Mouse (Mus musculus) urinary bladder, postnatal 4 days (tissue): ENCODE data around the gene Vmn1r185.
"Not testable (repeated sequence)": the region's sequence is repeated elsewhere in the genome, so short reads cannot be mapped to it uniquely, and the experiment has no call there.

ENCODE experiments used
- DNase-seq, 2 experiments: peaks; one replicate each; pipeline ENCODE4 v3.0.0; 2021 to 2022; ENCODE audit warnings: low spot score in 2 of 2

The Vmn1r185 gene

DNA sequence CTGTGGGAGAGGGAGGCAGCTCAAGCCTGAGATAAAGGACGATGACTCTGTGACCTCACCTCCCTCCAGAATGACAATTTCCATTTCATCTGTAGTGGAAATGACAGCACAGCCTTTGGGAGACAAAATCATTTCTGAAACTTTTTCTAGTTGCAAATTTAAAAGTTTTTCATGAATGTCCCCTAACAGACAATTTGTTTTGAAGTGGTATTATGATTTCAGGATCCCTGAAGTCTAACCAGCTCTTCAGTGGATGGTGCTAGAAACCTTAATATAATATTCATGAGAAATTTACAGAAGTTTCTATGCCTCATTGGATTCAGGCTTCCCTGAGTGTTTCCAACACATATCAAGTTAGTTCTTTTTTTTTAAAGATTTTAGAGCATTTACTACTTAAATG lies at the start of gene Vmn1r185:
Vmn1r185 (minus strand) TSS at position 101 of the 400 bp plus-strand sequence.
- not testable (repeated sequence) for DNase-seq

GRCm38 (mm10) chr7:26667466-26667865 lies 49.2 kb upstream of the Vmn1r185 start:
- not testable (repeated sequence) for DNase-seq

- no peak for DNase-seq
These were observed 47.7 kb upstream of the Vmn1r185 start for GRCm38 (mm10) chr7:26666011-26666410.

DNA sequence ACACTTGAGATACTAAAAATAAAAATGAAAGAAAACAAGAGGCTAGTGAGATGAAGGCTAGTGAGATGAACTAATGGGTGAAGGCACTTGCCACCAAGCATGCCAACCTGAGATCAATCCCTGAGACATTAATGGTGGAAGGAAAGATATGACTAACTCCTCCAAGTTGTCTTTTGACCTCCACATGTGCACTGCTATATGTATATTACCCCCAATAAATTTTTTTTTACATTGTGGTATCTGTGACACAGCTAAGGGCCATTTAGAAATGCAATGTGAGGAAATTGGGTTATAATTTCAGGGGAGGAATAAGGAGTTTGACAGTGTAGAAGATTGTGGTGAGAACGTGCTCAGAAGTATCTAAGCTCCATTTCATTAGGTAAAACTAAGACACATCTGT lies 28.5 kb downstream of the Vmn1r185 start:
- DNase-seq: no peak

DNA sequence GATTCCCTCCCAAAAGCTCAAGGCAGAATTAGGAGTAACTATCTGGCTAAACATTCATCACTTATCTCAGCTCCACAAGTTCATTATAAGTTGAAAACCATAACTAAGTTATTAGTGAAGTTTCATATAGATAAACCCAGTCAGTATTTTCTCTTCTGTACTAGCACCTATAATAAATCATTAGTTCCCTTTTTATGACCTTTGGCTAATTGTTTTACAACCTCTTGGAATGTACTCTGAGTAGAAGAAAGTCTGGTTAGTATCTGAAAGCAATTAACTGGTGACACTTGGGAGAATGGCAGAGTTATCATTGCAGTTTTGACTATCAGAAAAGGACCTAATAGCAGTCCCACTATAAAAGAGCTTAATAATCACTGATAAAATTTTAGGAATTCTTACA lies 29.2 kb downstream of the Vmn1r185 start:
- DNase-seq: no peak
